Mouse (Mus musculus): ENCODE measurements at regions not wholly inside any gene's neighbourhood (a gene's known extent, or its start where the extent isn't known, plus 50 kb on each side); places are given as distances from the start of the nearest gene placed in this dataset.

- TF ChIP-seq CTCF (IDR thresholded peaks at IDR 0.05; ENCODE audit: low read depth) (no peak), EP300 (optimal IDR thresholded peaks at IDR 0.05) (no peak)
These were observed 2507.1 kb upstream of the 5930422O12Rik start for GRCm38 (mm10) chr8:30921451-30921850.

Data from stomach, postnatal 0 days (tissue).